Mouse (Mus musculus): ENCODE measurements around the gene C9orf72. TPM values are rescaled to one million over a fixed set of nuclear protein-coding genes. Genes with fewer than 3 reads are reported as not detected.

C9orf72 gene
- polyA plus RNA-seq, 1 experiment from 2014 or later, result 28.4 TPM

DNA sequence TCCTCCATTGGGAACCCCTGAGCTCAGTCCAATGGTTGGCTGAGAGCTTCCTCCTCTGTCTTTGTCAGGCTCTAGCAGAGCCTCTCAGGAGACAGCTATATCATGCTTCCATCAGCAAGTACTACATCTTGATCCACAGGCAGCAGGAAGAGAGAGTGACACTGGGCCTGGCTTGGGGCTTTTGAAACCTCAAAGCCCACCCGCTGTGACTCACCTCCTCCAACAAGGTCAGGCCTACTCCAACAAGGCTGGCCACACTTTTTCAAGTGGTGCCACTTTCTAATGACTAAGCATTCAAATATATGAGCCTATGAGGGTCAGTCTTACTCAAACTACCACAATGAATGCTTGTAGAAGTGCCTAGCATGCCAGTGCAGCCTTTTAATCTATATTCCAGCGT lies 53.5 kb downstream of the C9orf72 start:
- no peak overlapping the region for H3K9ac ChIP-seq
- no peaks in the 10 kb centered on the region for H3K4me1 ChIP-seq
- H3K27me3 ChIP-seq, result no peaks in the 10 kb centered on the region
- no peak overlapping the region for H3K4me3 ChIP-seq (replicated peaks)
- no peaks in the 10 kb centered on the region for H3K9me3 ChIP-seq
- H3K36me3 ChIP-seq (replicated peaks), result no peaks in the 10 kb centered on the region
- H3K4me2 ChIP-seq, result no peak overlapping the region
- WGBS, result 96% methylated on average over 2 of the region's 2 CpGs
- no peak overlapping the region for H3K27ac ChIP-seq
- no peak for ATAC-seq (ENCODE audit: low FRiP score)

DNA sequence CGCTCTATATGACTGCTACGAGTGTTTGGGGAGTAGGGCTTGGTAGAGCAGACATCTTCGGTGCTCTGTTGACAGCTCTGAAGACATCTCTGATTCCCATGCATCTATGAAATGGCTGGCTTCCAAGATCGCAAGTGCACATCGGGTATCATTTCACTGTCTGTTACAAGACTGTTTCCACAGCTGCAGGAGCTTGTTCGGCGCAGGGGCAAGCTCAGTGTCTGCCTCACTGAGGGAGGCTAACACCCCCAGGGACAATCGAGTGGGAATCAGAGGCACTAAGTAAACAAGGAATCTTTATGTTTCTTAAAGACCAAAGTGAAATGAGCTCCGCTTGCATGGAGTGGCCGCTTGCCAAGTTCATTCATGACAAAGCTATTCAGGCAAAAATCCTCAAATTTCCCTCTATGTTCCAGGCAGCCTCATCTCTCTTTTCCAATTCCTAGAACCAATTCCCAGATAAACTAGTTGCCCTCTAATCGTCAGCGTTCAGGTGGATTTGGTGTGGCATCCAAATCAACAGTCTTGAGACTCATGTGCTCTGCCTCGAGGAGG lies 56.3 kb downstream of the C9orf72 start:
- no peak overlapping the region for H3K4me2 ChIP-seq
- H3K9ac ChIP-seq, result no peak overlapping the region
- H3K27ac ChIP-seq, result no peak overlapping the region
- no peaks in the 10 kb centered on the region for H3K9me3 ChIP-seq
- no peak for ATAC-seq (ENCODE audit: low FRiP score)
- 85% methylated on average over 13 of the region's 13 CpGs for WGBS
- no peaks in the 10 kb centered on the region for H3K4me1 ChIP-seq
- H3K4me3 ChIP-seq (replicated peaks), result no peak overlapping the region
- no peaks in the 10 kb centered on the region for H3K27me3 ChIP-seq
- H3K36me3 ChIP-seq (replicated peaks), result no peaks in the 10 kb centered on the region

DNA sequence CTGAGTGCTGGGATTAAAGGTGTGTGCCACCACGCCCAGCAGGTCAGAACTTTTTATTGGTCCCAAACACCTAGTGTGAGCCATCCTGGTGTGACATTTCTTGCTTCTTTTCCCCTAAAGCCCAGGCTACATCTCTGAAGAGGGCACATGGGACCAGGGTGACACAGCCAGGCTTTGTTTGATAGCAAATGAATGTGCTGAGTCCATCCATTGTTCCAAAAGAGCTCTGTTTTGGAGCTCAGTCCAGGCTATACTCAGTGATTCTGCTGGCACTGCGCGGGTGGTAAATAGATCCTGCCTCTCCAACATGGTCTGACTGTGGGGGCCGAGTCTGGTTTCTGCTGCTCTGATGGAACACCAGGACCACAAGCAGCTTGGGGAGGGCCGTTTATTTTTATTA lies 58.1 kb downstream of the C9orf72 start:
- H3K27ac ChIP-seq, result no peak overlapping the region
- H3K4me2 ChIP-seq, result no peak overlapping the region
- no peak for ATAC-seq (ENCODE audit: low FRiP score)
- no peak overlapping the region for H3K9ac ChIP-seq
- H3K9me3 ChIP-seq, result no peaks in the 10 kb centered on the region
- H3K27me3 ChIP-seq, result no peaks in the 10 kb centered on the region
- no peak overlapping the region for H3K4me3 ChIP-seq (replicated peaks)
- no peaks in the 10 kb centered on the region for H3K4me1 ChIP-seq
- WGBS, result 82% methylated on average over 5 of the region's 5 CpGs
- H3K36me3 ChIP-seq (replicated peaks), result no peaks in the 10 kb centered on the region

DNA sequence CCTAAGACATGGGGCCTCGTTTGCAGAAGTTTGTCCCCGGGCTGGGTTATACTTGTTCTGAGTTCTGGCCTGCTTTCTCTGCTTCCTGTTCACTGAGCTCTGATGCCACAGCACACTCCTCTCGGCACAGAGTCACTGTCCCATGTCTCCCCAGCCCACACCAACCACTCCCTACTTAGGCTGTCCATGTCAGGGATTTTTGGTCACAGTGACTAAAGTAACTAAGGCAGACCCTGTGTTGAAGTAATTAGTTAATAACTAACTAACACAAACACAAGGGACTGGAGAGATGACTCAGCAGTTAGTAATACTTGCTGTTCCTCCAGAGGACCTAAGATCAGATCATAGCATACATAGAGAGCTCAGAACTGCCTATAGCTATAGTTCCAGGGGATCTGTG lies 60.0 kb downstream of the C9orf72 start:
- H3K27me3 ChIP-seq, result no peaks in the 10 kb centered on the region
- ATAC-seq (ENCODE audit: low FRiP score), result no peak
- H3K9ac ChIP-seq, result no peak overlapping the region
- H3K4me2 ChIP-seq, result no peak overlapping the region
- H3K27ac ChIP-seq, result no peak overlapping the region
- no peaks in the 10 kb centered on the region for H3K36me3 ChIP-seq (replicated peaks)
- no peak overlapping the region for H3K4me3 ChIP-seq (replicated peaks)
- no peaks in the 10 kb centered on the region for H3K9me3 ChIP-seq
- 88% methylated on average over 3 of the region's 3 CpGs for WGBS
- H3K4me1 ChIP-seq, result no peaks in the 10 kb centered on the region

DNA sequence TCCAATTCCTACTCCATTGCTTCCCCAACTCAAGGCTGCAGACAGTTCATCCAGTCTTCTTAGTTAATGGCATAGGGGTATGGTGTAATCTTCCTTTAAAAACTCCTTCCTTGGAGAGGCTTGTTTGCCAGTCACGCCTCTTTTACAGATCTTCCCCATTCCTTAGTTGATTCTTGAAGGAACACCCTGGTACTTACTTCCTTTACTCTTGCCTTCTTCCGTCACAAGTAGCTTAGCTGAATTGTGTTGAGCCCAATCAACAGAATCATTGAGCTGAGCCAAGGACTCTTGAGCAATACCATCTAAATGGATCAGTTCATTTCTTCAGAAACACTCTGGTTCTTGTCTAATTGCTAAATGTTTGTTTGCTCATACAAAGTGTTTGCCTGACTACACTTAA lies 60.7 kb downstream of the C9orf72 start:
- WGBS, result 84% methylated on average over 2 of the region's 2 CpGs
- no peak overlapping the region for H3K4me2 ChIP-seq
- H3K36me3 ChIP-seq (replicated peaks), result no peaks in the 10 kb centered on the region
- no peaks in the 10 kb centered on the region for H3K27me3 ChIP-seq
- H3K4me3 ChIP-seq (replicated peaks), result no peak overlapping the region
- no peaks in the 10 kb centered on the region for H3K4me1 ChIP-seq
- no peak overlapping the region for H3K9ac ChIP-seq
- H3K27ac ChIP-seq, result no peak overlapping the region
- no peaks in the 10 kb centered on the region for H3K9me3 ChIP-seq
- ATAC-seq (ENCODE audit: low FRiP score), result no peak

DNA sequence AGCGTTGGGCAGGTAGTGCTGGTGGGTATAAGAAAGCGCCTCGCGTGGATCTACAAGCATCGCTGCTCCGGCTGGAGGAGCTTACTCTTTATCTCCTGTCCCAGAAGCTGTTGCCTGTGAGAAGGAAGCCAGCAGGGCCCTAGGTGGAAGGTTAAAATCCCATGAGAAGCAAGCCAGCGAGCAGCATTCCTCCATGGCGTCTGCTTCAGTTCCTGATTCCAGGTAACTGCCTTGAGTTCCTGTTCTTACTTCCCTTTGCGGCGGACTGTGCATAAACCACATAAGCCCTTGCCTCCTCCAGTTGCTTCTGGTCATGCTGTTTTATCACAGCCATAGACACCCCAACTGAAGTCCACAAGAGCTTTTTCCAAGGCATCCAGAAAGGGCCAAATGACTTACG lies 68.2 kb downstream of the C9orf72 start:
- ATAC-seq (ENCODE audit: low FRiP score), result no peak
- Histone ChIP-seq H3K27me3 (peaks cover 7% of the 10 kb centered on the region; the same call in 1 of the 2 replicates), H3K9ac (no peak overlapping the region), H3K4me1 (peaks cover 22% of the 10 kb centered on the region), H3K4me2 (no peak overlapping the region), H3K36me3 (replicated peaks) (no peaks in the 10 kb centered on the region), H3K9me3 (no peaks in the 10 kb centered on the region), H3K27ac (no peak overlapping the region), H3K4me3 (replicated peaks) (no peak overlapping the region)
- 67% methylated on average over 11 of the region's 11 CpGs for WGBS

DNA sequence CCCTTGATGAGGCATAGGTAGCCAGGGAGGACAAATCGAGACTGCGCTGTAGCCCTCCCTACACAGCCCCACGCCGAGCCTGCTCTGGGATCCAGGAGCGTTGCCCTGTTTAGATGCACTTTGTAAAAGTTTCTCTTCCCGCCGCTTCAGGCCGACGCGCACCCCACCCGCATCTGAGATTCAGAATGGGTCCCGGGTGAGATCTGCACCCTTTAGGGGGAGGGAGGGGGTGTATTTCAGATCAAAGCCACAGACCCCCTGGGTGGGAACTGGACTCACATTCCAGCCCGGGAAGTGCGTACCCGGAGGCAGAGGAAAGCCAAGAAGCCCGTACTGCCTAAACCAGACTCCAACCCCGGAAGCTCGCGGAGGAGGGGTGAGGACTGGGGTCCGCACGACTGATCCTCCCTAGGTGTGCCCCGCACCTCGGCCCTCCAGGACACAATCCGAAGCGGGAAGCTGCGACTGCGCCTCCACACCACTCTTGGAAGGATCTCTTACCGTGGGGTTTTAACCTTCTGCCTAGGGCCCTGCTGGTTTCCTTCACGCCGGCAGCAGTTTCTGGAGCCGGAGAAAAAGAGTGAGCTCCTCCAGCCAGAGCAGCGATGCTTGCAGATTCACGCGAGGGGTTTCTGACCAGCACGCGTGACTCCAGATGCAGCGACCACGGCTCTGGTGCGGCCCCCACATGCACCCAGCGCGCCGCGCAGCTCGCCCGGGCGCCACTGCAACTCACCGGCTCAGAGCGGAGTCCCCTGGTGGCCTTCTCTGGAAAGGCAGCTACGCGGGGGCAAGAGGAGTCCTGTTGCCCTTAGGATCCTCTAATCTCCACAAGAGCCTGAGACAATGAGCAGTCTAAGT lies 69.0 kb downstream of the C9orf72 start, which contains the start of gene Mob3b:
Mob3b (minus strand) TSS at position 734 of the 861 bp plus-strand sequence.
- Histone ChIP-seq H3K27me3 (peaks cover 7% of the 10 kb centered on the region; the same call in 1 of the 2 replicates), H3K4me3 (replicated peaks) (peak within 1 kb of the TSS; percentile 55), H3K36me3 (replicated peaks) (no peaks in the 10 kb centered on the region), H3K4me1 (peaks cover 22% of the 10 kb centered on the region), H3K9me3 (no peaks in the 10 kb centered on the region), H3K4me2 (peak within 1 kb of the TSS; percentile 82), H3K9ac (peak within 1 kb of the TSS; percentile 48), H3K27ac (peak within 1 kb of the TSS; percentile 82)
- under 1% methylated on average over 50 of the region's 50 CpGs for WGBS
- ATAC-seq (ENCODE audit: low FRiP score), result peak; percentile 87

DNA sequence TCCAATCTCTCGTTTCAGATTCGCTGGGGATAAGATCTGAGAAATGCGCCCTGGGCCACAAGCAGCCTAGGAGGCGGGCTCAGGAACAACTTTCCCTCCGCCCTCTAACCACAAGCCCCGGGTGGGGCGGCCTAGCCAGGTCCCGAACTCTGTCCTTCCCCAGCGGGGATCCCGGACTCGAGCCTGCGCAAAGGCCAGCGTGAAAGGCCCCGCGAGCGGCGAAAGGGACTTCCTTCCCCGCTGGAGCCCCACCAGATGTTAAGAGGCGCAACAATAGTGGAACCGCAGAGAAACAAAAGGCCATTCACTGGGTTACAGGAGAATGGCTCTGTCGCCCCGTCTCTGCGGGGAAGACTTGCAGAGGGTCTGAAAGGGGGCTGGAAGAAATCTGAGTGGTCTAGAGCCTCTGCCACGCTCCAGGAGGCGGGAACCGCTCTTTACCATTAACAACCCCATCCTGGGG lies 69.8 kb downstream of the C9orf72 start:
- peaks cover 7% of the 10 kb centered on the region; the same call in 1 of the 2 replicates for H3K27me3 ChIP-seq

DNA sequence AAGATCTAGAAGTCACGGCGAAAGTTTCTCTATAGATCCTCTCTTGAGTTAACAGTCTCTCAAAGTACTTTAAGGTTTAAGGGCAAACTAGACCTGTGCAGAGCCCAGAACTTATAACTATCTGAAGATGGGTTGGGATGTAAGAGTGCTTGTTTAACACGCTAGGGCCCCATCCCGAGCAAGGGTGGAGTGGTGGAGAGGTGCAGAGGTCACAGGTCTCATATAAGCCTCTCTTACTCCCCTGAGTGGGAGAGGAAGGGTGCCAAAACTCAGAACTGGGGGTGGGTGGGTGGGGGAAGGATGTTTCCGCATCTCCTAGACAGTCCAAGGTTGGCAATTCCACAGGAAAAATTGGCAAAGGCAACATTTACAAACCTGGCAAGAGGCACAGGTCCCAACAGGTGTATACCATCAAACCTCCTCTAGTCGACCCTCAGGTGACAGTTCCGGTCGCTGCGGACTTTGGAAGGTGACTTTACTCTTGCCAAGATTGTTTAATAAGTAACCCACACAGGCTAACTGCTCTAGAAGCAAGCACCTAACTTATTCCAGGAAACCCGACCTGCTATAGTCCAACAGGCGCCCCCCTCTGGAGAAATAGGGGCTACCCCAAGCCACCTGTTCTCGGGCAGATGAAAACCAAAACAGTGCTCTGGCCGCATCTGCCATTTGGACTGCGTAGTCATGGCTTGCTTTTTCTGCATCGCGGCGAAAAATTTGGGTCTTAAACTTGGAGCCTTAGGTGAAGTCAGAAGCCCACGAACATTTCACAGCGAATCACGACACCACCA lies 70.6 kb downstream of the C9orf72 start:
- H3K27ac ChIP-seq, result peak overlapping the region; percentile 82
- peak overlapping the region; percentile 55 for H3K4me3 ChIP-seq (replicated peaks)
- H3K9ac ChIP-seq, result peak overlapping the region; percentile 48
- 25% methylated on average over 20 of the region's 20 CpGs for WGBS
- no peaks in the 10 kb centered on the region for H3K36me3 ChIP-seq (replicated peaks)
- no peaks in the 10 kb centered on the region for H3K9me3 ChIP-seq
- peaks cover 22% of the 10 kb centered on the region for H3K4me1 ChIP-seq
- H3K27me3 ChIP-seq, result peaks cover 7% of the 10 kb centered on the region; the same call in 1 of the 2 replicates
- H3K4me2 ChIP-seq, result peak overlapping the region; percentile 82
- peak; percentile 42; the same call in 1 of the 2 replicates for ATAC-seq (ENCODE audit: low FRiP score)

More for the DNA sequence above, 69.8 kb downstream of the C9orf72 start:
- H3K27ac ChIP-seq, result peak overlapping the region; percentile 82
- peaks cover 22% of the 10 kb centered on the region for H3K4me1 ChIP-seq
- ATAC-seq (ENCODE audit: low FRiP score), result peak; percentile 83
- no peaks in the 10 kb centered on the region for H3K36me3 ChIP-seq (replicated peaks)
- H3K4me2 ChIP-seq, result peak overlapping the region; percentile 82
- 0% methylated on average over 26 of the region's 26 CpGs for WGBS
- H3K9me3 ChIP-seq, result no peaks in the 10 kb centered on the region
- peak overlapping the region; percentile 48 for H3K9ac ChIP-seq
- peak overlapping the region; percentile 55 for H3K4me3 ChIP-seq (replicated peaks)

DNA sequence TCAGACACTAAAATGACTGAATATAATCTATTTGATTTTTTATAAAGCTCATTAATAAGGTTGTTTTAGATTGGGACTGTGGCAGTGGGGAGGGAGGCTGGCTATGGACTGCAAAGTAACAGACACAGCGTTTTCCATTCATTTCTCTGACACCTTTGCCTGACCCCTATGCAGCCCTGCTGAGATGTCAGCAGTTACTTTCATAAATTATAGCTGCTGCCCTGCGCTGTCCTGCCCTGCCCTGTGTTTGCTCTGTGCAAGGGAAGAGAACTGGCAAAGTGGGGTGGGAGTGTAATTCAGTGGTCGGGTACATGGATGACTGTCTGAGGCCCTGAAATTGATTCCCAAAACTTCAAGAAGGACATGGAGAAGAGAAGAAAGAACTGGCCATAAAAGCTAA lies 71.9 kb downstream of the C9orf72 start:
- WGBS, result 53% methylated on average over 3 of the region's 3 CpGs
- peaks cover 22% of the 10 kb centered on the region for H3K4me1 ChIP-seq
- H3K36me3 ChIP-seq (replicated peaks), result no peaks in the 10 kb centered on the region
- ATAC-seq (ENCODE audit: low FRiP score), result no peak
- H3K27me3 ChIP-seq, result peaks cover 7% of the 10 kb centered on the region; the same call in 1 of the 2 replicates
- H3K27ac ChIP-seq, result no peak overlapping the region
- H3K9ac ChIP-seq, result no peak overlapping the region
- no peak overlapping the region for H3K4me2 ChIP-seq
- no peaks in the 10 kb centered on the region for H3K9me3 ChIP-seq
- H3K4me3 ChIP-seq (replicated peaks), result no peak overlapping the region

DNA sequence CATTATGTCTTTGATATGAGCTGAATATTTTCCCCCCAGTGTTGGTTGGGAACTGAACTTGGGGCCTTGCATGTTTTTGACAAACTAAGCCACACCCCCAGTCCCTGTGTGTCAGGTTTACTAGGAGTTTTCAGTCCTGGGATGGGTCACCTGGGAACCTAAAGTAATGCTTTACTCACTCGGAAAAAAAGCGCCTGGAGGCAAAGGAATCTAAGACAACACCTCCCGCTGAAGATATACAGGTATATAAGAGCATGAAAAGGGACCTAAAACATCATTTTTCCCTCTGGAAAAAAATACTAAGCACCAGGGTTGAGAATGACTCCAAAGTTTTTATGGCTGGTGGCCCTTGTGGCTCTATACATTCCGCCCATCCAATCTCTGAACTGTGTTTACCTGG lies 74.2 kb downstream of the C9orf72 start, which contains the start of gene Ifnk:
Ifnk (plus strand) TSS at position 301 of the 400 bp plus-strand sequence.
- no peaks in the 10 kb centered on the region for H3K36me3 ChIP-seq (replicated peaks)
- no peak within 1 kb of the TSS for H3K4me2 ChIP-seq
- peaks cover 18% of the 10 kb centered on the region for H3K4me1 ChIP-seq
- 82% methylated on average over 4 of the region's 4 CpGs for WGBS
- H3K9ac ChIP-seq, result no peak within 1 kb of the TSS
- ATAC-seq (ENCODE audit: low FRiP score), result no peak
- H3K4me3 ChIP-seq (replicated peaks), result no peak within 1 kb of the TSS
- no peaks in the 10 kb centered on the region for H3K9me3 ChIP-seq
- H3K27ac ChIP-seq, result no peak within 1 kb of the TSS
- peaks cover 3% of the 10 kb centered on the region; the same call in 1 of the 2 replicates for H3K27me3 ChIP-seq

DNA sequence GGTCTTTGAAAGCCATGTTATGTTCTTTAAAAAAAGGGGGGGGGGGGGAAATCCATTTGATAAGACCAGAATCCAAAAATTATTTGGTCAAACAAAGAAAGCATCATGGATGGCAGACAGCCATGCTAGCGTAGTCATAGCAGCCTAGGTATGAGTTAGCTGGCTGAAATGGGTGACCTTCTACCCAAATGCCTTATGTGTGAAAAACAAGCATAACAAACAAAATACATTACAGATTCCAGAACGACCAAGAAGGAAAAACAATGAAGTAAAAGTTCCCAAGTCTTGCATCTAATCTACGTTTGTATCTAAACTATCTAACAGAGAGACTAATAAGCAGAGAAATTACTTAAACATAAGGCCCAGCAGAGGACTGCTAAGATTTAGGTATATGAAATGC lies 75.3 kb downstream of the C9orf72 start:
- Histone ChIP-seq H3K9me3 (no peaks in the 10 kb centered on the region), H3K4me2 (no peak overlapping the region), H3K36me3 (replicated peaks) (no peaks in the 10 kb centered on the region), H3K4me3 (replicated peaks) (no peak overlapping the region), H3K27me3 (peaks cover 3% of the 10 kb centered on the region; the same call in 1 of the 2 replicates), H3K9ac (no peak overlapping the region), H3K4me1 (peaks cover 13% of the 10 kb centered on the region), H3K27ac (no peak overlapping the region)
- 85% methylated on average over 3 of the region's 3 CpGs for WGBS
- no peak for ATAC-seq (ENCODE audit: low FRiP score)

Data from forebrain, embryonic 12.5 days (tissue).